Mouse (Mus musculus): ENCODE measurements around the gene Rufy1.

Rufy1 gene

DNA sequence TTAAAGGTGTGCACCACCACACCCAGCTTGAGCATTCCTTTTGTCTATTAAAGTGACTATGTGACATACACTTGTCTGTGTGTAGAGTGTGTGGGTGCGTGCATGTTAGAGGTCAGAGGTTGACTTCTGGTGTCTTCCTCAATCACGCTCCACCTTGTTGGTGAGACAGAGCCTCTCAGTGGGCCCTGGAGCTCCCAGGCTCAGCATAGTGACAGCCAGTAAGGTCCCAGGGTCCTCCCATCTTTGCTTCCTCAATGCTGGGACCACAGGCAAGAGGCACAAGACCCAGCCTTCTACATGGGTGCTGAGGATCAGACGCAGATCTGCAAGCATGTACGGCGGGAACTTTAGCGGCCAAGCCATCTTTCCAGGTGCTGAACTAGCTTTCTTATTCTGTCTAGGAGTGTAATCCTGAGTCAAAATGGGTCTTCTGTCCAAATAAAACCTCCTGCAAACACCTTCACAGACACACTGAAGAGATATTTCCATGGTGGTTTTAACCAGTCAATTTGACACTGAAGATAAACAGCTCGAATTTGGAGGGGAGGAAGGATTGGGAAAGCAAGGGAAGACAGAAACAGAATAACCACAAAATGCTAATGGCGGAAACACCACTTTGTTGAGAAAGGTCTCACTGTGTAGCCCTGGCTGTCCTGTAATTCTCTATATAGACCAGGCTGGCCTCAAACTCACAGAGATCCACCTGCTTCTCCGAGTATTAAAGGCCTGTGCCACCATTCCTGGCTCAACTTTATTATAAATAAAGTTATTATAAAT lies 84.5 kb downstream of the Rufy1 start:
- no peak for DNase-seq (ENCODE audit: low spot score)

DNA sequence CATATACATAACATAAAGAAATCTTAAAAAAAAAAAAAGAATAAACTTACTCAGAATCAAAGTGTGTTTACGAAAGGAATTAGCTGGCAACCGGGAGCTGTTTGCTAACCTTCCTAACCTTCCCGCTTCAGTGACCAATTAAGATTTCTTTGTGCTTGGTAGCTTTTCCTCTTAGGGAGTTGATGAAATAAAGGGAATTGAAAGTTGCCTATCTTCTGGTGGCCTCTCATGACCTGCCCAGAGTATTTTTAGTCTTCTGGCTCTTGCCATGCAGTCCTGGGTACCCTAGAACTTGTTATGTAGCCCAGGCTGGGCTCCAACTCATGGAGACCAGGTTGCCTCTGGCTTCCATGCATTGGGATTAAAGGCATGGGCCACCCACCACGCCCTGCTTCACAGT lies 85.4 kb downstream of the Rufy1 start:
- no peak for DNase-seq (ENCODE audit: low spot score)

All from urinary bladder, postnatal 10 days (tissue).